Mouse (Mus musculus): ENCODE results near the gene Rras2.

- TF ChIP-seq EP300 (IDR thresholded peaks at IDR 0.05; ENCODE audit: low read depth): no peak
- TF ChIP-seq CTCF (IDR thresholded peaks at IDR 0.05; ENCODE audit: low read depth): no peak
Measured at GRCm38 (mm10) chr7:114043929-114044549, 73.5 kb downstream of the Rras2 start.
